Comparison of ENCODE assay signal across 9 mouse cellular contexts in genomic region chr10:74203650-74204049, GRCm38 (mm10).
A peak's percentile ranks its signal among the peaks of the same experiment; 100 is the strongest.
DNase-seq lines count a peak whose midpoint lies in the region; ATAC-seq and TF ChIP-seq lines count a peak whose summit lies in the region.
"Had no signal": no experiment of that assay in that cellular context is flagged by ENCODE, and none has a peak within 500 bp of the region (broad histone marks: within the 10 kb centered on the region; RNA-seq: fewer than 3 reads in every experiment).

No protein-coding gene starts in this region.

- intact Hi-C loops in left cerebral cortex, postnatal 4 days (cut with DNase I) = no loop called here

- H3K36me3 ChIP-seq in liver, postnatal 0 days (replicated peaks; ENCODE audit: insufficient read depth, low read length) = no peaks in the 10 kb centered on the region
- H3K36me3 ChIP-seq in liver, embryonic 12.5 days = no peaks in the 10 kb centered on the region
- H3K36me3 ChIP-seq: embryonic facial prominence, embryonic 15.5 days had no signal

- H3K27me3 ChIP-seq in liver, postnatal 0 days (ENCODE audit: insufficient read depth, low read length) = no peaks in the 10 kb centered on the region
- no peaks in the 10 kb centered on the region for H3K27me3 ChIP-seq in liver, embryonic 12.5 days (replicated peaks)
- H3K27me3 ChIP-seq: embryonic facial prominence, embryonic 15.5 days had no signal

- H3K9ac ChIP-seq in liver, postnatal 0 days (replicated peaks) = no peak overlapping the region
- H3K9ac ChIP-seq in liver, embryonic 12.5 days = no peak overlapping the region
- H3K9ac ChIP-seq: embryonic facial prominence, embryonic 15.5 days had no signal

- no peaks in the 10 kb centered on the region for H3K9me3 ChIP-seq in liver, postnatal 0 days (ENCODE audit: low read length)
- H3K9me3 ChIP-seq in liver, embryonic 12.5 days (replicated peaks) = no peaks in the 10 kb centered on the region
- H3K9me3 ChIP-seq: embryonic facial prominence, embryonic 15.5 days had no signal

- H3K4me2 ChIP-seq in liver, postnatal 0 days (ENCODE audit: low read depth, low read length) = no peak overlapping the region
- no peak overlapping the region for H3K4me2 ChIP-seq in liver, embryonic 12.5 days
- H3K4me2 ChIP-seq: embryonic facial prominence, embryonic 15.5 days had no signal

- no peak overlapping the region for H3K4me3 ChIP-seq in liver, postnatal 0 days (ENCODE audit: low read depth, low read length)
- no peak overlapping the region for H3K4me3 ChIP-seq in liver, embryonic 12.5 days
- H3K4me3 ChIP-seq: embryonic facial prominence, embryonic 15.5 days had no signal

- no peak for ATAC-seq in liver, postnatal 0 days
- no peak for ATAC-seq in liver, embryonic 12.5 days

- H3K27ac ChIP-seq in liver, postnatal 0 days (ENCODE audit: low read depth) = no peak overlapping the region
- no peak overlapping the region for H3K27ac ChIP-seq in liver, embryonic 12.5 days
- H3K27ac ChIP-seq: embryonic facial prominence, embryonic 15.5 days had no signal

- peak; percentile 24 for DNase-seq in adrenal gland, postnatal 14 days
- no peak for DNase-seq in adrenal gland, postnatal 25 days
- no peak for DNase-seq in liver, postnatal 0 days
- DNase-seq in embryo, embryonic 11 days = peak; percentile 56
- DNase-seq in left cerebral cortex, postnatal 4 days = peak; percentile 3
- no peak for DNase-seq in thymus, postnatal 25 days
- DNase-seq in gastrocnemius, postnatal 25 days = no peak

- no peak for TF ChIP-seq EP300 in liver, postnatal 0 days (IDR thresholded peaks at IDR 0.05; ENCODE audit: low read depth)

- TF ChIP-seq CTCF in liver, postnatal 0 days (IDR thresholded peaks at IDR 0.05; ENCODE audit: low read depth) = peak; percentile 45

- H3K4me1 ChIP-seq in liver, postnatal 0 days (ENCODE audit: insufficient read depth) = no peaks in the 10 kb centered on the region
- no peaks in the 10 kb centered on the region for H3K4me1 ChIP-seq in liver, embryonic 12.5 days
- H3K4me1 ChIP-seq: embryonic facial prominence, embryonic 15.5 days had no signal

Comparison
In these comparisons a context has a peak if more than half of its experiments do, and no peak if none do; other contexts are left out.
1. DNase-seq: peak in adrenal gland, postnatal 14 days (single experiment), embryo, embryonic 11 days (single experiment) and left cerebral cortex, postnatal 4 days (single experiment); none in adrenal gland, postnatal 25 days (single experiment), liver, postnatal 0 days (single experiment), thymus, postnatal 25 days (single experiment) and gastrocnemius, postnatal 25 days (single experiment).